Mouse (Mus musculus) hindbrain, embryonic 12.5 days (tissue): ENCODE measurements around the gene Ltbp1. TPM values are rescaled to one million over a fixed set of nuclear protein-coding genes. Genes with fewer than 3 reads are reported as not detected.

Experiments used
- ATAC-seq: fragments of 200-750 bp; cut with Nextera tagmentation; 2 replicates; pipeline ENCODE4 v1.8.0; 2017; ENCODE audit warnings: moderate TSS enrichment; ENCODE audit not compliant: low FRiP score
- H3K27ac ChIP-seq: fragments of 300-500 bp; sonication (generic); 2 replicates; pipeline ENCODE4 v1.5.1; 2016; ENCODE audit warnings: mild to moderate bottlenecking
- H3K27me3 ChIP-seq: fragments of 300-500 bp; sonication (generic); 2 replicates; pipeline ENCODE4 v1.6.1; 2016; ENCODE audit warnings: mild to moderate bottlenecking
- H3K36me3 ChIP-seq: fragments of 300-500 bp; sonication (generic); 2 replicates; pipeline ENCODE4 v1.6.1; 2016; ENCODE audit warnings: mild to moderate bottlenecking
- H3K4me1 ChIP-seq: fragments of 300-500 bp; sonication (generic); 2 replicates; pipeline ENCODE4 v1.6.1; 2016
- H3K4me2 ChIP-seq: fragments of 300-500 bp; sonication (generic); replicated peaks from 2 replicates; pipeline ENCODE4 v1.6.1; 2016; ENCODE audit warnings: mild to moderate bottlenecking
- H3K4me3 ChIP-seq: fragments of 300-500 bp; sonication (generic); 2 replicates; pipeline ENCODE4 v1.5.1; 2016; ENCODE audit warnings: mild to moderate bottlenecking
- H3K9ac ChIP-seq: fragments of 300-500 bp; sonication (generic); 2 replicates; pipeline ENCODE4 v1.6.1; 2016; ENCODE audit warnings: mild to moderate bottlenecking, moderate library complexity
- H3K9me3 ChIP-seq: fragments of 300-500 bp; sonication (generic); replicated peaks from 2 replicates; pipeline ENCODE4 v1.6.1; 2016; ENCODE audit warnings: mild to moderate bottlenecking
- WGBS: fragments of 180-500 bp; shearing (Covaris S2); methylation state at CpG from one replicate; pipeline ENCODE4 v1.1.7; 2016; 5-methylcytosine and 5-hydroxymethylcytosine counted together
- polyA plus RNA-seq: library from polyadenylated mRNA; unstranded; fragments of >200 nt; fragmentation: Nextera tagmentation; extraction: Ambion mirVana; gene quantifications from 2 replicates; pipeline ENCODE4 v1.2.1, GENCODE M21; 2016

Ltbp1 gene
- polyA plus RNA-seq, 1 experiment from 2014 or later = 12.0 TPM

DNA sequence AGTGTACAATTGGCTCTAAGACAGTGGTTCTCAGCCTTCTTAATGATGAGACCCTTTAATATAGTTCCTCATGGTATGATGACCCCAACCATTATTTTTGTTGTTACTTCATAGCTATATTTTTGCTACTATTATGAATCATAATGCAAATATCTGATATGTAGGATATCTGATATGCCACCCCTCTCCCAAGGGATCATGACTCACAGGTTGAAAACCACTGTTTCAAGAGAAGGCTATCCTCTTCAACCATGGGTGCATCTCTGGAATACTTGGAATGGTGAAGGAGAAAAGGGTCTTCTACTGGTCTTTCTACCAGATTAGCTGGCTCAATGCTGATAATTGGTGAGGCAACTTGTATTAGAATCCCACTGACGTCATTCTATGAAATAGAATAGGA is 21.3 kb upstream of the Ltbp1 start:
- Histone ChIP-seq H3K4me2 (no peak overlapping the region), H3K4me1 (no peaks in the 10 kb centered on the region), H3K9me3 (no peaks in the 10 kb centered on the region), H3K9ac (no peak overlapping the region), H3K27ac (no peak overlapping the region), H3K4me3 (no peak overlapping the region), H3K36me3 (no peaks in the 10 kb centered on the region), H3K27me3 (no peaks in the 10 kb centered on the region)
- no peak for ATAC-seq
- WGBS = 91% methylated on average over 1 of the region's 1 CpGs

DNA sequence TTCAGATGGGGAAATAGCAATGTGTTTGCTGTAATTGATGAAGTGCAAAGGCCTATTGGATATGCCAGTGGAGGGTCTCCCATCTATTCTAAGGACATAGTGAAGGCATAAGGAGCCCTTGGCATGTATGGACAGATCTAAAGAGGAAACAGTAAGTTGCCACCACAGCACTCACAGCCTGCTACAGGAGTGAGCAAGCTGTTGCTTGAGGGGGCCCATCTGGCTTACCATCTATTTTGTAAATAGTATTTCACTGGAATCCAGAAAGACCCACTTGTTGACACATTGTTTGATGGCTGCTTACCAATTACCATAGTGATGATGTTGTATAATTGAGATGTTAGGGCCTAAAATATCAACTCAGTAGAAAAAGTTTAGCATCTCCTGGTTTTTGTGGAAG is 20.7 kb upstream of the Ltbp1 start:
- Histone ChIP-seq H3K9me3 (no peaks in the 10 kb centered on the region), H3K36me3 (no peaks in the 10 kb centered on the region), H3K4me1 (no peaks in the 10 kb centered on the region), H3K4me2 (no peak overlapping the region), H3K27me3 (no peaks in the 10 kb centered on the region), H3K27ac (no peak overlapping the region), H3K9ac (no peak overlapping the region), H3K4me3 (no peak overlapping the region)
- ATAC-seq = no peak

DNA sequence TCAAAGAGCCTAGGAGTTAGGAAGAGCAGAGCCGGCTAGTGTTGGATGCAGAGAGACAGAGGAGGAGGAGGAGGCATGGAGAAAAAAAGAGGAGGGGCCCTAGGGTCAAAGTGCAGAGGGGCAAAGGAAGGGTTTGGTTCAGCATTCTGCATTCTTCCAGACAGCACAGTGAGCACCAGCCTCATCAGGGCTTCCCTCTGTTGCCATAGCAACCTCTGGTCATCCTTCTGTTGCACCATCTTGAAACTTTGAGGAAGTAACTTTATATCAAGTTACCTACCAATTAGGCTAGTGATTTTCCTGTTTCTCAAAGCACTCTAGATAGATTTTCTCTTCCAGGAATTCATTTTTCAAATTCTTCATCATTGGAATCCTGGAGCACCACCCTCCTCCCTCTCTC is 18.3 kb upstream of the Ltbp1 start:
- Histone ChIP-seq H3K9ac (no peak overlapping the region), H3K27me3 (no peaks in the 10 kb centered on the region), H3K36me3 (no peaks in the 10 kb centered on the region), H3K27ac (no peak overlapping the region), H3K4me2 (no peak overlapping the region), H3K4me1 (no peaks in the 10 kb centered on the region), H3K4me3 (no peak overlapping the region), H3K9me3 (no peaks in the 10 kb centered on the region)
- WGBS = 47% methylated on average over 1 of the region's 1 CpGs
- ATAC-seq = no peak

DNA sequence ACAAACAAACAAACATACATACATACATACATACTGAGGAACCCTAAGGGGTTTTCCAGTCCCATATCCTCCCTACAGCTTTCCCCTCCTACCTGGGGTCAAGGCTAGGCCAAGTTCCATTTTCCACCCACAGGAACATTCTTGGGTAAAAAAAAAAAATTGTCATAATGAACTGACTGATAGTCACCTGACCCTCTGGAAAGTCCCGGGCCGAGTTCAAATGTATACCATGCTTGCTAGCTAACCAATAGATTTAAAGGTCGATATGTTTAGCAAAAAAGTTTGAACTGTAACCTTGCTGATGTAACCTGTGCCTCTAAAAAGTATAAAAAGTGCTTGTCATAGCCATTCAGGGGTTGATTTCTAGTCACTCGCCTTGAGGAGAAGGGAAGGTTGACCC is 15.7 kb upstream of the Ltbp1 start:
- ATAC-seq = no peak
- H3K4me2 ChIP-seq = no peak overlapping the region
- H3K27me3 ChIP-seq = no peaks in the 10 kb centered on the region
- H3K4me3 ChIP-seq = no peak overlapping the region
- WGBS = 91% methylated on average over 4 of the region's 4 CpGs
- H3K27ac ChIP-seq = no peak overlapping the region
- H3K9me3 ChIP-seq = no peaks in the 10 kb centered on the region
- H3K36me3 ChIP-seq = no peaks in the 10 kb centered on the region
- H3K4me1 ChIP-seq = peaks cover 11% of the 10 kb centered on the region
- no peak overlapping the region for H3K9ac ChIP-seq

DNA sequence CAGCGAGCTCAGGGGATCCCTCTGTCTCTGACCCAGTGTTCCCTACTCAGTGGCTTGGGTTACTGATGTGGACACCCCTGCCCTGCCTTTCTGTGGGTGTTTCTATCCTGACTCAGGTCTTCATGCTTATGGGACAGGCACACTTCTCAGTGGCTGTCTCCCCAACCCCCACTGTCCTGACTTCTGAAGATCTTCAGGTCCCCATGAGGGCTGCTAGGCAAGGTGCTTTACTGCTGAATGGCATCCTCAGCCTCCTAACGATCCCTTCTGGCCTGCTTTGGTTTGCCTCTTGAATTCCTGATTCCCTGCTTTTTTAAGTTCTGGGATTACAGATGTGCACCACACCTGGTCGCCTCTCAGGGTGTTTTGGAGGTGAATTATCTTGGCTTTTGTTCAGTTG is 14.8 kb upstream of the Ltbp1 start:
- WGBS = 87% methylated on average over 3 of the region's 3 CpGs
- no peak for ATAC-seq
- Histone ChIP-seq H3K36me3 (no peaks in the 10 kb centered on the region), H3K9ac (no peak overlapping the region), H3K27ac (no peak overlapping the region), H3K4me1 (peaks cover 15% of the 10 kb centered on the region), H3K4me3 (no peak overlapping the region), H3K27me3 (no peaks in the 10 kb centered on the region), H3K4me2 (no peak overlapping the region), H3K9me3 (no peaks in the 10 kb centered on the region)

DNA sequence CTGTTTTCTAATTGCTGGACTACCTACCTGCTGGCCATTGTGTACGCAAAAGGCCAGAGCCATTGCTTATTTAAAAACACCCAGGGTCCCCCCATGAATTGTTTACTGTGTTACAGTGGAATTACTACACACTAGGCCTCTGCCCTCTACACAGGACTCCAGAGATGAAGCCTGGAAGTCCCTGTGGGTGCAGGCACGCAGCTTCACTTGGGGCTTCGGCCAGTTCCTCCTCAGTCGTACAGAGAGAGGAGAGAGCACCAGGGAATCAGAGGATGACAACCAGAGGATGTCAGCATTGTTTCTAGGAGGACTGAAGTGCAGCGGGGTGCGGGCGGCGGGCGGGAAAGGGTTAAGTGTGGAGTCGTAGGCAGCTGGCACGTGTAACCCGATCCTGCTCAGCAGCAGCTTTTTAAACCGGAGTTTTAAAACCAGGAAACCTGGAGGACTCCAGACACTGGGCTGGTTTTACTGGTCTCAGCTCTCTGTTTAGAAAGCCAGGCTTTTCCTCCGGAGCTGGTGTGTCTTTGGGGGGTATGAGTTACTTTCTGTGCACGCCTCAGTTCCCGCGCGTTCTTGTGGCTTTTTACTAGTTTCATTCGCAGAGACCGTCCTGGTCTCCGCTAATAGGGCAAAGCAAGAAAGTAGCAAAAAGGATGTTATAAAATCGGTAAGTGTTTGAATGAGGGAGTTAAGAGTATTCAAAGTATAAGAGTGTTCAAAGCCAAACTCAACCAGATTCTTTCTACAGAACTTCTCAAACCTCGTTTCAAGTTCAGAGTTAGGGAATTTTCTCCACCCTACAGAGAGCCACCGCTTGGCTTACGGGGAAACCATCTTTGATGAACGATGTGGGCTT is 11.4 kb upstream of the Ltbp1 start:
- Histone ChIP-seq H3K27me3 (no peaks in the 10 kb centered on the region), H3K4me3 (peak overlapping the region; percentile 24), H3K27ac (peak overlapping the region; percentile 75), H3K9ac (peak overlapping the region; percentile 23; the same call in 1 of the 2 replicates), H3K4me2 (peak overlapping the region; percentile 50), H3K9me3 (no peaks in the 10 kb centered on the region; the same call in 1 of the 2 replicates), H3K36me3 (no peaks in the 10 kb centered on the region), H3K4me1 (peaks cover 15% of the 10 kb centered on the region)
- WGBS = 2% methylated on average over 26 of the region's 26 CpGs
- ATAC-seq = peak; percentile 84

DNA sequence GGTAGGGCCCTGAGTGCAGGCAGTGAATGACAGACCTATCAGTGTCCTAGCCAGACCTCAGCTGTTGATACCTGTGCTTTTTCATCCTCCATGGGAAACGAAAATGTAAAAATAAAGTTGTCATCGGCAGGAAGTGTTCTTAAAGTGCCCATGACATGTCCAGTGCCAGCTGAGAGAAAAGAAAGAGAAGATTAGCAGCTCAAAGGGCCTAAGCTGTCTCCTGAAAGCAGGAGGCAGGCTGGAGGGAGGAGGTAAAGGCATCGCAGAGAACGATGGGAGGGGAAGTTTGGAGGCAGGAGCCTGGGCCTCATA is 10.8 kb upstream of the Ltbp1 start:
- H3K9me3 ChIP-seq = no peaks in the 10 kb centered on the region; the same call in 1 of the 2 replicates
- 0 out of 2 replicates have a peak overlapping the region, but pooled peaks have one; percentile 23 for H3K9ac ChIP-seq
- 2% methylated on average over 4 of the region's 4 CpGs for WGBS
- peak overlapping the region; percentile 75 for H3K27ac ChIP-seq
- peak overlapping the region; percentile 24; the same call in 1 of the 2 replicates for H3K4me3 ChIP-seq
- peak overlapping the region; percentile 50 for H3K4me2 ChIP-seq
- peaks cover 15% of the 10 kb centered on the region for H3K4me1 ChIP-seq
- H3K27me3 ChIP-seq = no peaks in the 10 kb centered on the region
- H3K36me3 ChIP-seq = no peaks in the 10 kb centered on the region
- ATAC-seq = 0 out of 2 replicates have a peak, but pooled peaks have one; percentile 72

DNA sequence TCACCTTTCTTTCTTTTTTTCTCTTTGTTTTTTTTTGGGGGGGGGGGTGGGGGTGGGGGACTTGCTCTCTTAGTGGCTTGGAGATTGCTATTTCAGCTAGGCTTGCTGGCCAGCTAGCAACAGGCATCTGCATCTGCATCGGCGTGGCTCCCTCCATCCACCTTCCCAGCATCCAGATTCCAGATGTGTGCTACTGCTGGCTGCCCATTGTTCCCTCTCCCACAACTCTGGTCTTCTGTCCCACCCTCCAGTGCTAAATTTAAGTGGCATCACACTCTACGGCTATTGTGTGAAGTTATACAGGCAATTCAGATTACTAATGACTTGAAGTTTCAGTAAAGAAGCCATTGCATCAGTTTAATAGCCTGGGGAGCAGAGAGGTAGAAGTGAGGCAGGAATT is 10.1 kb upstream of the Ltbp1 start:
- no peak overlapping the region for H3K9ac ChIP-seq

DNA sequence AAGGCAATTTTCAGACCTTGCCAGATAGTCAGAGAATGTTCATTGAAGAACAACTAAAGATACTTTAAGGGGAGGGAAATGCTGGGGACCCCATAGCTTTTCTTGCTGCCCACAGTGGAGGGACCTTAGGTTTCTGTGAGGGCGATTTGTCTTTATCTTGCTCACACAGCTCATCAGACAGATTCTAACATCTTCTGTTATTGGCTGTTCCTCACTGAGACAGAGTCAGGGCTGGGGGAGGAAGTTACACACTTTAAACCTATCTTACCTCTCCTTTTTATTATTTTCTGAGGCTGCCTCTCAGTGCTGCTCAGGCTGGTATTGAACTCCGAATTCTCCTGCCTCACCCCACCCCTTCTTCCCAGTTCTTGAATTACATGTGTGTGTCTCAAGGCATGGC is 5.3 kb upstream of the Ltbp1 start:
- Histone ChIP-seq H3K4me3 (no peak overlapping the region), H3K4me2 (no peak overlapping the region), H3K27me3 (no peaks in the 10 kb centered on the region; the same call in 1 of the 2 replicates), H3K27ac (no peak overlapping the region), H3K9me3 (no peaks in the 10 kb centered on the region; the same call in 1 of the 2 replicates), H3K4me1 (0 out of 2 replicates have a peak, but pooled peaks cover 3% of the 10 kb centered on the region), H3K9ac (no peak overlapping the region), H3K36me3 (no peaks in the 10 kb centered on the region)
- WGBS = 76% methylated on average over 2 of the region's 2 CpGs
- no peak for ATAC-seq

More for the DNA sequence above, 10.1 kb upstream of the Ltbp1 start:
- no peak for ATAC-seq
- H3K36me3 ChIP-seq = no peaks in the 10 kb centered on the region
- H3K4me2 ChIP-seq = no peak overlapping the region
- H3K27ac ChIP-seq = no peak overlapping the region
- WGBS = 48% methylated on average over 3 of the region's 3 CpGs
- no peaks in the 10 kb centered on the region; the same call in 1 of the 2 replicates for H3K9me3 ChIP-seq
- H3K4me1 ChIP-seq = peaks cover 15% of the 10 kb centered on the region
- no peak overlapping the region for H3K4me3 ChIP-seq
- H3K27me3 ChIP-seq = no peaks in the 10 kb centered on the region

DNA sequence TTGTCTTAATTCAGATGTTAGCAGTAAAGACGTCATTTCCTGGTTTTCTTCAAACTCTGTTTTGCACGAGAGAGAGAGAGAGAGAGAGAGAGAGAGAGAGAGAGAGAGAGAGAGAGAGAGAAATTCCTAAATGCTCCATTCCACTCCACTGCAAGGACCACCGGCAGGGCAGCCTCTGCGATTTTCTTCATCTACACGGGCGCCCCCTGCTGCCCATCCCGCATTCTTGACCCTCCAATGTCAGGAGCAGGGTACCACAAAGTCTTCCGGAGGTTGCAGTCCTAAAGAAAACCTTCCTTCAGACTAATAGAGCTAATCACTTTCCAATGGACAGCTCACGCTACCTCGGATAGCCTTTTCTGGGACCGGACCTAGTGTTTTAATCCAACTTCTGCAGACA is 548 bp upstream of the Ltbp1 start:
- Histone ChIP-seq H3K27me3 (no peaks in the 10 kb centered on the region; the same call in 1 of the 2 replicates), H3K36me3 (no peaks in the 10 kb centered on the region), H3K27ac (no peak overlapping the region), H3K4me1 (peaks cover 9% of the 10 kb centered on the region), H3K9me3 (no peaks in the 10 kb centered on the region), H3K4me2 (peak overlapping the region; percentile 96), H3K9ac (0 out of 2 replicates have a peak overlapping the region, but pooled peaks have one; percentile 73), H3K4me3 (peak overlapping the region; percentile 76)
- peak; percentile 86 for ATAC-seq
- under 1% methylated on average over 11 of the region's 11 CpGs for WGBS

DNA sequence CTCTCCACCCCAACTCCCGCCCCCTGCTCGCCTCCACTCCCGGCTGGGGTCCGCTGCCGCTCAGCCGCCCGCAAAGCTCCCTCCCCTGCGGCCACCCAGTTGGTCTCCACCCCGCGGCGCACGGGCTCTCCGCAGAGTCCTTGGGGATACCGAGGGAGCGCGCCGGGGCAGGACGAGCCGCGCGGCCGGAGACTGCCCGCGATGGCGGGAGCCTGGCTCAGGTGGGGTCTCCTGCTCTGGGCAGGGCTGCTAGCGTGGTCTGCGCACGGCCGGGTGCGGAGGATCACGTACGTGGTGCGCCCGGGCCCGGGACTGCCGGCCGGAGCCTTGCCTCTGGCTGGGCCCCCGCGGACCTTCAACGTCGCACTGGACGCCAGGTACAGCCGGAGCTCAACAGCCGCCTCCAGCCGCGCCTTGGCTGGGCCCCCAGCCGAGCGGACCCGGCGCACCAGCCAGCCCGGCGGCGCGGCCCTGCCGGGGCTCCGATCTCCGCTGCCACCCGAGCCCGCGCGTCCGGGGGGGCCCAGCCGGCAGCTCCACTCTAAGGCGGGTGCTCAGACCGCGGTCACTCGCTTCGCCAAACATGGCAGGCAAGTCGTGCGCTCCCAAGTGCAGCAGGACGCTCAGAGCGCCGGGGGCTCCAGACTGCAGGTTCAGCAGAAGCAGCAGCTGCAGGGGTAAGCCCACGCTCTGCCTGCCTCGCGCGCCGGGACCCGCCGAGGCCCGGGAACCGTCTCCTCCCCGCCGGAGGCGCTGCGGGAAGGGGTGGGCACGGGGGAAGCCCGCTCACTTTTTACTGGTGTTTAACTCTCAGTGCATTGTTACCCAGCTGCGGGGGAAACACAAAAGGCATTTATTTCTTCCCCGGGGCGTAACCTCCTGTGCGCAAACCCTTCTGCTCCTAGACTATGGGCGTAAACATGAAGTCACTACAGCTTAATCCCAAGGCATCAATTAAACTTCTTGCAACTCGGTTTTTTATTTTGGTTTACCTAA is 615 bp downstream of the Ltbp1 start:
- Histone ChIP-seq H3K4me3 (peak overlapping the region; percentile 76), H3K9ac (peak overlapping the region; percentile 73), H3K9me3 (no peaks in the 10 kb centered on the region), H3K36me3 (no peaks in the 10 kb centered on the region), H3K27ac (peak overlapping the region; percentile 71), H3K4me1 (peaks cover 9% of the 10 kb centered on the region), H3K4me2 (peak overlapping the region; percentile 96), H3K27me3 (no peaks in the 10 kb centered on the region; the same call in 1 of the 2 replicates)
- ATAC-seq = peak; percentile 80
- WGBS = under 1% methylated on average over 93 of the region's 94 CpGs

DNA sequence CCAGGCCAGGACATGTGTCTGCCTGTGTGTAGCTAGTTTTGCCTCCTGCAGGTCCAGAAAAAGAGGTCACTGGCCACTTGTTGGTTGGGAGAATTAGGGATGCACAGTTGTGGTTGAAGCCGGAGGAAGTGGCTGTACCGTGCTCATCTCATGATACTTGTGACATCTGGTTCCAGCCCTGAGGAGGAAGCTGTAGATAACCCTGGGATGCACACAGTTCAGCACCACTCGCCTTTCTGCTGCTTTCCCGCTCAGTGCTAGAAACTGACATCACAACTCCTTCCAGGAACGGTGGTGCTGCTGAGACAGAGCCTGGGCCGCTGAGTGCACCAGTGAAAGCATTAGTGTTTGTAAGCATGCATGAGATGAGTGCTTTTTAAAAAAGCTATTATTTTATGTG is 5.6 kb downstream of the Ltbp1 start:
- 80% methylated on average over 6 of the region's 6 CpGs for WGBS
- Histone ChIP-seq H3K4me3 (no peak overlapping the region), H3K27me3 (no peaks in the 10 kb centered on the region), H3K27ac (no peak overlapping the region), H3K9me3 (no peaks in the 10 kb centered on the region), H3K9ac (no peak overlapping the region), H3K4me2 (no peak overlapping the region), H3K4me1 (peaks cover 11% of the 10 kb centered on the region), H3K36me3 (no peaks in the 10 kb centered on the region)
- no peak for ATAC-seq
